Mouse (Mus musculus): ENCODE measurements around the gene Efcab14. TPM values are rescaled to one million over a fixed set of nuclear protein-coding genes. Genes with fewer than 3 reads are reported as not detected.

The Efcab14 gene
- total and polyA plus RNA-seq, 3 experiments = 12.9 to 23.0 (median 13.5) TPM

GRCm38 (mm10) chr4:115784769-115785510, 47.4 kb downstream of the Efcab14 start, which contains the start of gene Atpaf1:
Gene Atpaf1 (plus strand): TSS chr4:115784812.
- H3K4me2 ChIP-seq (ENCODE audit: insufficient read depth, low read depth, poor library complexity, severe bottlenecking) = peak within 1 kb of the TSS; percentile 81
- in situ Hi-C loops (cut with MboI; ENCODE audit: low pct_ligation_motif_present, low pct_unique_long_range_greater_than_20kb, low sequenced_read_pairs) (loop anchor here (10.0 kb wide), 2 partner anchors 60 to 780 kb away; partner anchors contain the start of gene Stil), dilution Hi-C loops (cut with MboI; ENCODE audit: extremely low pct_ligation_motif_present, extremely low pct_unique_long_range_greater_than_20kb, low sequenced_read_pairs) (no loop called here)
- TF ChIP-seq ELF1 (IDR thresholded peaks at IDR 0.05; ENCODE audit: low read depth, low read length) (peak; percentile 51), MAFK (IDR thresholded peaks at IDR 0.05; ENCODE audit: insufficient replicate concordance, low read length) (no peak), JUN (IDR thresholded peaks at IDR 0.05; ENCODE audit: insufficient read depth, low read depth, low read length) (no peak), CTCF (conservative IDR thresholded peaks at IDR 0.05 in 1 of 2, IDR thresholded peaks at IDR 0.05 in 1 of 2; ENCODE audit: low read depth in 2 of 2, low read length in 2 of 2) (no peak), MYC (IDR thresholded peaks at IDR 0.05; ENCODE audit: low read depth, low read length) (peak; percentile 15; the same call in 1 of the 2 replicates), ETS1 (conservative IDR thresholded peaks at IDR 0.05; ENCODE audit: low read depth, low read length) (no peak), ZKSCAN1 (IDR thresholded peaks at IDR 0.05; ENCODE audit: borderline replicate concordance, low read depth, low read length) (no peak), SMC3 (IDR thresholded peaks at IDR 0.05; ENCODE audit: low read depth, low read length) (no peak), JUND (conservative IDR thresholded peaks at IDR 0.05; ENCODE audit: low read depth, low read length) (no peak), TBP (conservative IDR thresholded peaks at IDR 0.05; ENCODE audit: low read depth, low read length) (no peak; the same call in 1 of the 2 replicates), MAZ (IDR thresholded peaks at IDR 0.05; ENCODE audit: low read depth, low read length) (peak; percentile 71; the same call in 1 of the 2 replicates), SIN3A (IDR thresholded peaks at IDR 0.05; ENCODE audit: low read length) (peak; percentile 58), EP300 (IDR thresholded peaks at IDR 0.05; ENCODE audit: low read length) (no peak), POLR2A (IDR thresholded peaks at IDR 0.05; ENCODE audit: low read depth, low read length) (peak; percentile 77), E2F4 (IDR thresholded peaks at IDR 0.05; ENCODE audit: insufficient replicate concordance, low read depth, low read length) (no peak), UBTF (IDR thresholded peaks at IDR 0.05; ENCODE audit: low read depth, low read length) (peak; percentile 77; the same call in 1 of the 2 replicates), NELFE (IDR thresholded peaks at IDR 0.05; ENCODE audit: low read depth, low read length) (peak; percentile 81), NRF1 (IDR thresholded peaks at IDR 0.05; ENCODE audit: low read depth, low read length) (peak; percentile 79), BHLHE40 (IDR thresholded peaks at IDR 0.05; ENCODE audit: low read depth, low read length) (peak; percentile 16; the same call in 1 of the 2 replicates), ZMIZ1 (IDR thresholded peaks at IDR 0.05; ENCODE audit: low read depth, low read length) (peak; percentile 36; the same call in 1 of the 2 replicates), POLR2AphosphoS2 (IDR thresholded peaks at IDR 0.05; ENCODE audit: low read depth, low read length) (no peak), MEF2A (IDR thresholded peaks at IDR 0.05; ENCODE audit: borderline replicate concordance, low read depth, low read length) (no peak), PAX5 (IDR thresholded peaks at IDR 0.05; ENCODE audit: low read length) (no peak), CHD2 (IDR thresholded peaks at IDR 0.05; ENCODE audit: low read length) (peak; percentile 67), MAX (IDR thresholded peaks at IDR 0.05; ENCODE audit: low read length) (peak; percentile 60), ZNF384 (IDR thresholded peaks at IDR 0.05; ENCODE audit: low read depth, low read length) (no peak), ZC3H11A (IDR thresholded peaks at IDR 0.05; ENCODE audit: low read depth, low read length) (no peak), GABPA (IDR thresholded peaks at IDR 0.05; ENCODE audit: insufficient replicate concordance, low read depth, low read length) (no peak), RCOR1 (conservative IDR thresholded peaks at IDR 0.05; ENCODE audit: low read depth, low read length) (no peak), USF2 (conservative IDR thresholded peaks at IDR 0.05; ENCODE audit: low read depth, low read length) (no peak), CHD1 (IDR thresholded peaks at IDR 0.05; ENCODE audit: low read depth, low read length) (no peak), HCFC1 (IDR thresholded peaks at IDR 0.05; ENCODE audit: low read depth, low read length) (peak; percentile 79), MXI1 (IDR thresholded peaks at IDR 0.05; ENCODE audit: low read depth, low read length) (peak; percentile 71; the same call in 1 of the 2 replicates), TCF12 (IDR thresholded peaks at IDR 0.05; ENCODE audit: low read depth, low read length) (peak; percentile 93), USF1 (IDR thresholded peaks at IDR 0.05; ENCODE audit: low read depth, low read length) (no peak), IRF4 (IDR thresholded peaks at IDR 0.05; ENCODE audit: low read depth, low read length) (peak; percentile 58), KAT2A (IDR thresholded peaks at IDR 0.05; ENCODE audit: insufficient replicate concordance, low read length) (no peak), RAD21 (IDR thresholded peaks at IDR 0.05; ENCODE audit: low read depth, low read length) (no peak)
- H3K4me3 ChIP-seq (replicated peaks in 1 of 3; ENCODE audit: low read depth in 2 of 3, low read length in 2 of 3, poor library complexity in 1 of 3) = peak within 1 kb of the TSS; percentile 70 to 89 (median 82)
- peaks cover 4% of the 10 kb centered on the region for H3K79me2 ChIP-seq (replicated peaks; ENCODE audit: control insufficient read depth, extremely low read depth, insufficient read depth, poor library complexity, severe bottlenecking)
- H3K4me1 ChIP-seq (ENCODE audit: control insufficient read depth in 1 of 2, insufficient read depth in 2 of 2) = peaks cover 5 to 24% of the 10 kb centered on the region in 2 experiments; a peak in 3 of 4 replicates
- peaks cover 12 to 35% of the 10 kb centered on the region in 2 experiments for H3K36me3 ChIP-seq (replicated peaks in 1 of 2; ENCODE audit: control insufficient read depth in 1 of 2, insufficient read depth in 1 of 2, low read length in 1 of 2)
- DNase-seq (ENCODE audit: extremely low read depth) = peak; percentile 65
- H3K9me3 ChIP-seq (replicated peaks; ENCODE audit: low read length) = no peaks in the 10 kb centered on the region
- peak within 1 kb of the TSS; percentile 54 for H3K27ac ChIP-seq (ENCODE audit: insufficient read depth, low read depth)
- peak within 1 kb of the TSS; percentile 95 for H3K9ac ChIP-seq (ENCODE audit: insufficient read depth, low read depth)
- no peaks in the 10 kb centered on the region for H3K27me3 ChIP-seq (replicated peaks)

All from CH12.LX (cell line).